Comparison of ENCODE assay signal across 20 mouse cellular contexts in genomic region chr11:31746488-31746887, GRCm38 (mm10).
DNase-seq lines count a peak whose midpoint lies in the region; ATAC-seq and TF ChIP-seq lines count a peak whose summit lies in the region.
"Had no signal": no experiment of that assay in that cellular context is flagged by ENCODE, and none has a peak within 500 bp of the region (broad histone marks: within the 10 kb centered on the region; RNA-seq: fewer than 3 reads in every experiment).

No protein-coding gene starts in this region.

- no peak overlapping the region for H3K9ac ChIP-seq in kidney, embryonic 16.5 days (replicated peaks; ENCODE audit: low read length)
- no peak overlapping the region for H3K9ac ChIP-seq in neural tube, embryonic 11.5 days (ENCODE audit: low read length)
- H3K9ac ChIP-seq in limb, embryonic 13.5 days, result no peak overlapping the region
- H3K9ac ChIP-seq: forebrain, embryonic 12.5 days; heart, embryonic 13.5 days; hindbrain, embryonic 13.5 days; limb, embryonic 15.5 days; lung, embryonic 15.5 days had no signal

- ATAC-seq in kidney, embryonic 16.5 days (ENCODE audit: low FRiP score, low TSS enrichment), result no peak
- ATAC-seq in neural tube, embryonic 11.5 days (ENCODE audit: insufficient read depth, low FRiP score, low TSS enrichment), result peak; percentile 28; the same call in 1 of the 2 replicates
- 0 out of 2 replicates have a peak, but pooled peaks have one; percentile 12 for ATAC-seq in limb, embryonic 13.5 days (ENCODE audit: low FRiP score, low read depth)

- H3K27me3 ChIP-seq in kidney, adult 2 months (replicated peaks; ENCODE audit: control insufficient read depth, insufficient read depth, low read length), result no peaks in the 10 kb centered on the region
- H3K27me3 ChIP-seq in kidney, embryonic 16.5 days (ENCODE audit: insufficient read depth, low read length), result no peaks in the 10 kb centered on the region
- H3K27me3 ChIP-seq in neural tube, embryonic 11.5 days (ENCODE audit: control insufficient read depth, insufficient read depth, low read length), result no peaks in the 10 kb centered on the region
- no peaks in the 10 kb centered on the region for H3K27me3 ChIP-seq in limb, embryonic 13.5 days
- H3K27me3 ChIP-seq: CH12.LX; forebrain, embryonic 12.5 days; heart, embryonic 13.5 days; hindbrain, embryonic 13.5 days; limb, embryonic 15.5 days; lung, embryonic 15.5 days had no signal

- H3K36me3 ChIP-seq in kidney, adult 2 months (ENCODE audit: control insufficient read depth, insufficient read depth, low read length), result no peaks in the 10 kb centered on the region
- H3K36me3 ChIP-seq in kidney, embryonic 16.5 days (ENCODE audit: insufficient read depth, low read length), result no peaks in the 10 kb centered on the region
- no peaks in the 10 kb centered on the region for H3K36me3 ChIP-seq in neural tube, embryonic 11.5 days (ENCODE audit: control insufficient read depth, insufficient read depth, low read length)
- H3K36me3 ChIP-seq in limb, embryonic 13.5 days, result no peaks in the 10 kb centered on the region
- H3K36me3 ChIP-seq: forebrain, embryonic 12.5 days; heart, embryonic 13.5 days; hindbrain, embryonic 13.5 days; limb, embryonic 15.5 days; lung, embryonic 15.5 days had no signal

- no peak overlapping the region for H3K27ac ChIP-seq in kidney, adult 2 months (ENCODE audit: insufficient read depth, low read depth, low read length)
- no peak overlapping the region for H3K27ac ChIP-seq in kidney, embryonic 16.5 days (ENCODE audit: low read length)
- H3K27ac ChIP-seq in neural tube, embryonic 11.5 days (ENCODE audit: low read depth, low read length), result no peak overlapping the region
- H3K27ac ChIP-seq in limb, embryonic 13.5 days, result no peak overlapping the region
- H3K27ac ChIP-seq: forebrain, embryonic 12.5 days; gastrocnemius, adult 2 months; heart, embryonic 13.5 days; limb, embryonic 15.5 days; lung, embryonic 15.5 days had no signal

- TF ChIP-seq CTCF in kidney, adult 2 months (conservative IDR thresholded peaks at IDR 0.05; ENCODE audit: insufficient read depth, insufficient read length, low read depth, low read length), result no peak

- no peaks in the 10 kb centered on the region for H3K9me3 ChIP-seq in kidney, embryonic 16.5 days (ENCODE audit: low read length)
- no peaks in the 10 kb centered on the region for H3K9me3 ChIP-seq in neural tube, embryonic 11.5 days (ENCODE audit: control insufficient read depth, low read length)
- no peaks in the 10 kb centered on the region for H3K9me3 ChIP-seq in limb, embryonic 13.5 days
- H3K9me3 ChIP-seq: forebrain, embryonic 12.5 days; heart, embryonic 13.5 days; hindbrain, embryonic 13.5 days; limb, embryonic 15.5 days; lung, embryonic 15.5 days had no signal

- 47% methylated on average over 6 of the region's 6 CpGs for WGBS in kidney, adult 2 months
- WGBS in kidney, embryonic 16.5 days, result 59% methylated on average over 6 of the region's 6 CpGs
- 71% methylated on average over 6 of the region's 6 CpGs for WGBS in neural tube, embryonic 11.5 days
- WGBS in limb, embryonic 13.5 days, result 31% methylated on average over 6 of the region's 6 CpGs

- H3K4me1 ChIP-seq in kidney, adult 2 months (ENCODE audit: control insufficient read depth, insufficient read depth, low read length), result peaks cover 34% of the 10 kb centered on the region
- H3K4me1 ChIP-seq in kidney, embryonic 16.5 days (ENCODE audit: insufficient read depth, low read length), result 0 out of 2 replicates have a peak, but pooled peaks cover 8% of the 10 kb centered on the region
- peaks cover 14% of the 10 kb centered on the region for H3K4me1 ChIP-seq in neural tube, embryonic 11.5 days (ENCODE audit: control insufficient read depth, insufficient read depth, low read length)
- H3K4me1 ChIP-seq in limb, embryonic 13.5 days, result peaks cover 13% of the 10 kb centered on the region
- H3K4me1 ChIP-seq: heart, embryonic 13.5 days had no signal

- TF ChIP-seq POLR2A in kidney, adult 2 months (IDR thresholded peaks at IDR 0.05; ENCODE audit: low read depth, low read length), result no peak

- no peak overlapping the region for H3K4me2 ChIP-seq in kidney, embryonic 16.5 days (replicated peaks; ENCODE audit: low read depth, low read length)
- no peak overlapping the region for H3K4me2 ChIP-seq in neural tube, embryonic 11.5 days (ENCODE audit: low read depth)
- no peak overlapping the region for H3K4me2 ChIP-seq in limb, embryonic 13.5 days (replicated peaks)
- H3K4me2 ChIP-seq: forebrain, embryonic 12.5 days; heart, embryonic 13.5 days; hindbrain, embryonic 13.5 days; limb, embryonic 15.5 days; lung, embryonic 15.5 days had no signal

- H3K4me3 ChIP-seq in kidney, adult 2 months (ENCODE audit: insufficient read depth, low read depth, low read length), result no peak overlapping the region
- H3K4me3 ChIP-seq in kidney, embryonic 16.5 days (ENCODE audit: low read length), result no peak overlapping the region
- no peak overlapping the region for H3K4me3 ChIP-seq in neural tube, embryonic 11.5 days (ENCODE audit: low read depth, low read length)
- H3K4me3 ChIP-seq in limb, embryonic 13.5 days, result no peak overlapping the region
- H3K4me3 ChIP-seq: forebrain, embryonic 12.5 days; gastrocnemius, adult 2 months; heart, embryonic 13.5 days; hindbrain, embryonic 13.5 days; limb, embryonic 15.5 days; lung, embryonic 15.5 days had no signal

- DNase-seq in kidney, adult 2 months, result peak; percentile 61
- no peak for DNase-seq in neural tube, embryonic 11.5 days (ENCODE audit: low spot score)
- DNase-seq in neural tube, embryonic 10.5 days (ENCODE audit: extremely low spot score, low spot score), result no peak
- peak; percentile 41 for DNase-seq in thymus, postnatal 4 days
- no peak for DNase-seq in heart, adult 9 months (ENCODE audit: low spot score in 2 of 2)
- no peak for DNase-seq in layer of hippocampus, postnatal 36 days
- DNase-seq: adrenal gland, postnatal 36 days; cerebellum, adult 2 months; gastrocnemius, adult 2 months; layer of hippocampus, adult 9-11 months; lung, postnatal 4 days; spleen, adult 18-20 months had no signal

Comparison
In these comparisons a context has a peak if more than half of its experiments do, and no peak if none do; other contexts are left out.
1. DNase-seq: peak in kidney, adult 2 months (single experiment) and thymus, postnatal 4 days (single experiment); none in neural tube, embryonic 11.5 days (single experiment), neural tube, embryonic 10.5 days (single experiment), heart, adult 9 months (0 of 2) and layer of hippocampus, postnatal 36 days (0 of 2).